Mouse (Mus musculus): ENCODE measurements around the gene Vmn1r10.

DNA sequence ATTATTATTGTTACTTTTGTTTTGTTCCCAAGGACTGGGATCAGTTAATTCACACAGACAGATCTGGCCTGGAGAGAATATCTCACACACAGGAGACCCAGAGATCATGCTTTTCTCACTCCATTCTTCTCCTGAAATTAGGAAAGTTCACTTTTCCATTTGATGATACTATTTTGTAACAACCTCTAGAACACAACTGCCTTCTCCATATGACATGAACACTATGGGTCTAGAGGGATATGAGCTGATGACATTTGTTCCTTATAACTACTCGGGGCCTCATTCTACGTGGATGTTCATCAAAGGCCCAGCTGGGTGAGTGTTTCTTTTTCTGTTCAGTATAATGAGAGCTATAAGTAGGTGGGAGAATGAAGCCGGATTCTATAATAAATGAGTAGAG is at the start of gene Vmn1r10:
- TF ChIP-seq CTCF (IDR thresholded peaks at IDR 0.05; ENCODE audit: borderline replicate concordance, extremely low read depth, insufficient read depth, insufficient read length) (no peak), POLR2A (IDR thresholded peaks at IDR 0.05; ENCODE audit: borderline replicate concordance, extremely low read depth, insufficient read depth, insufficient read length, poor library complexity, severe bottlenecking) (no peak)
